Mouse (Mus musculus) E14TG2a.4 (cell line): ENCODE measurements at regions not wholly inside any gene's neighbourhood (a gene's known extent, or its start where the extent isn't known, plus 50 kb on each side); places are given as distances from the start of the nearest gene placed in this dataset.

Source experiments
- CTCF ChIP-seq: conservative IDR thresholded peaks from 2 replicates; pipeline ENCODE4 v1.5.1; 2014; ENCODE audit warnings: low read length
- NANOG ChIP-seq: IDR thresholded peaks from 2 replicates; pipeline ENCODE4 v1.6.1; 2014; ENCODE audit warnings: borderline replicate concordance, low read length, mixed read lengths
- POU5F1 ChIP-seq: IDR thresholded peaks from 2 replicates; pipeline ENCODE4 v1.6.1; 2014; ENCODE audit warnings: low read length, borderline replicate concordance

DNA sequence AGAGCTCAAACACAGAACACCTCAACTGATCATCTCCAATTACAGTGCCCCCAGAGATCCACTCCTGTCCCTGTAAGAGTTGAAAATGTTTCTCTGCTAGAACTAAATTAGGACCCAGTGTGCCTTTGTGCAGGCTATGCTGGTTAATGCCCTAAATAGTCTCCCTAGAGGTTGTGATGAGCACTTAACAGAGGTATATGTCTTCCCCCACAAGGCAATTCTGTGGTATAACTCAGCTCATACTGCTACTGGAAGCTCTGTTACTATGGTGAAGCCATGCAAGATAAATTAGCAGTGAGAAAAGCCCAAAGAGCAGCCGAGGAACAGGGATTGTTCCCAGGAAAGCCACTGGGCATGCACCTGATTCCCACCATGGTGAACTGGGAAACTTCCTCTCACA, 1450.9 kb upstream of the Gm6569 start:
- TF ChIP-seq CTCF (no peak), POU5F1 (no peak), NANOG (no peak)
